In the genomic region with DNA sequence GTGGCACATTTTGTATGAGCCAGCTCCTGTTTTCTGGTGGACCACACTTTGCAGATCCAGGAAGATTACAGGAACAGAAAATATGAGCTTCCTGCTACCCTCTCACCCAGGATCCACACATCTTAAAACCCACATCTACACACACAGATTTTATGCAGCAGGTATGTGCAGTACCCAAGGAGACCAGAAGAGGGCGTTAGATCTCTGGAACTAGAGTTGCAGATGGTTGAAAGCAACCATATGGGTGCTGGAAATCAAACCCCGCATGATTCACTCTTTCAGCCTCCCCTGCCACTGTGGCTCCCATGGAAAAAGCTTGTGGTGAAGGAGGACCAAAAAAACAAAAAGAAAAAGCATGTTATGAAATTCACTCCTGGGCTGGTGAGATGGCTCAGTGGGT, we compare ENCODE assay signal across 17 mouse cellular contexts. TPM values are rescaled to one million over a fixed set of nuclear protein-coding genes. Genes with fewer than 3 reads are reported as not detected.
DNase-seq lines count a peak whose midpoint lies in the region; ATAC-seq and TF ChIP-seq lines count a peak whose summit lies in the region.
"Had no signal": no experiment of that assay in that cellular context is flagged by ENCODE, and none has a peak within 500 bp of the region (broad histone marks: within the 10 kb centered on the region; RNA-seq: fewer than 3 reads in every experiment).

No protein-coding gene starts in this region.

- peak; percentile 35; the same call in 1 of the 2 replicates for TF ChIP-seq CTCF in intestine, postnatal 0 days (IDR thresholded peaks at IDR 0.05; ENCODE audit: low read depth)

- H3K9ac ChIP-seq in intestine, postnatal 0 days (ENCODE audit: low read depth, low read length), result no peak overlapping the region
- H3K9ac ChIP-seq in intestine, embryonic 16.5 days (ENCODE audit: low read depth, low read length), result no peak overlapping the region
- H3K9ac ChIP-seq: forebrain, embryonic 13.5 days; hindbrain, embryonic 15.5 days; kidney, embryonic 15.5 days; liver, embryonic 12.5 days had no signal

- no peak overlapping the region for H3K4me3 ChIP-seq in intestine, postnatal 0 days (ENCODE audit: low read depth, low read length)
- H3K4me3 ChIP-seq in intestine, embryonic 16.5 days (ENCODE audit: low read length), result no peak overlapping the region
- H3K4me3 ChIP-seq: forebrain, embryonic 13.5 days; hindbrain, embryonic 15.5 days; kidney, embryonic 15.5 days; liver, embryonic 12.5 days; myocyte had no signal

- no peaks in the 10 kb centered on the region for H3K27me3 ChIP-seq in intestine, postnatal 0 days (replicated peaks; ENCODE audit: control insufficient read depth, insufficient read depth, low read length)
- H3K27me3 ChIP-seq in intestine, embryonic 16.5 days (replicated peaks; ENCODE audit: control insufficient read depth, insufficient read depth, low read length), result no peaks in the 10 kb centered on the region
- H3K27me3 ChIP-seq: forebrain, embryonic 13.5 days; hindbrain, embryonic 15.5 days; kidney, embryonic 15.5 days had no signal

- no peaks in the 10 kb centered on the region for H3K9me3 ChIP-seq in intestine, postnatal 0 days (ENCODE audit: control insufficient read depth)
- peaks cover 3% of the 10 kb centered on the region; the same call in 1 of the 2 replicates for H3K9me3 ChIP-seq in intestine, embryonic 16.5 days (ENCODE audit: control insufficient read depth, low read length)
- H3K9me3 ChIP-seq: forebrain, embryonic 13.5 days; hindbrain, embryonic 15.5 days; kidney, embryonic 15.5 days; liver, embryonic 12.5 days had no signal

- H3K36me3 ChIP-seq in intestine, postnatal 0 days (ENCODE audit: control insufficient read depth, insufficient read depth), result no peaks in the 10 kb centered on the region
- no peaks in the 10 kb centered on the region for H3K36me3 ChIP-seq in intestine, embryonic 16.5 days (ENCODE audit: control insufficient read depth, insufficient read depth, low read length)
- H3K36me3 ChIP-seq: hindbrain, embryonic 15.5 days; kidney, embryonic 15.5 days; liver, embryonic 12.5 days had no signal

- no peak overlapping the region for H3K4me2 ChIP-seq in intestine, postnatal 0 days (replicated peaks; ENCODE audit: low read depth)
- H3K4me2 ChIP-seq in intestine, embryonic 16.5 days (ENCODE audit: low read depth, low read length), result no peak overlapping the region
- H3K4me2 ChIP-seq: forebrain, embryonic 13.5 days; hindbrain, embryonic 15.5 days; kidney, embryonic 15.5 days; liver, embryonic 12.5 days had no signal

- no peaks in the 10 kb centered on the region for H3K4me1 ChIP-seq in intestine, postnatal 0 days (replicated peaks; ENCODE audit: control insufficient read depth, insufficient read depth, low read length)
- H3K4me1 ChIP-seq in intestine, embryonic 16.5 days (ENCODE audit: control insufficient read depth, insufficient read depth, low read length), result no peaks in the 10 kb centered on the region

- peak; percentile 10 to 50 for DNase-seq in spleen, postnatal 4 days (ENCODE audit: low spot score in 2 of 2)
- DNase-seq in spleen, postnatal 14 days (ENCODE audit: low spot score in 2 of 2), result no peak
- peak; percentile 54 for DNase-seq in ZHBTc4 (ENCODE audit: low read depth, low spot score)
- DNase-seq in testis, postnatal 14 days (ENCODE audit: low spot score), result peak; percentile 54
- DNase-seq in adrenal gland, postnatal 14 days, result no peak
- DNase-seq: adrenal gland, postnatal 10 days; cerebellum, adult 9-11 months; heart, adult 18-20 months; heart, postnatal 10 days; lung, postnatal 10 days had no signal

- H3K27ac ChIP-seq in intestine, postnatal 0 days (ENCODE audit: low read depth, low read length), result no peak overlapping the region
- no peak overlapping the region for H3K27ac ChIP-seq in intestine, embryonic 16.5 days (ENCODE audit: low read length)
- H3K27ac ChIP-seq: forebrain, embryonic 13.5 days; hindbrain, embryonic 15.5 days; kidney, embryonic 15.5 days; liver, embryonic 12.5 days had no signal

- WGBS in intestine, postnatal 0 days, result 79% methylated on average over 2 of the region's 2 CpGs
- WGBS in intestine, embryonic 16.5 days, result 73% methylated on average over 2 of the region's 2 CpGs

- no peak for ATAC-seq in intestine, postnatal 0 days
- no peak for ATAC-seq in intestine, embryonic 16.5 days
- ATAC-seq: forebrain, embryonic 13.5 days; liver, embryonic 12.5 days had no signal

RNA-seq across cellular contexts. Expression of gene Olfml2a, which starts 7.3 kb away (rescaled TPM):
- polyA plus RNA-seq in intestine, postnatal 0 days (2015; fragmentation: Nextera tagmentation; extraction: Ambion mirVana), result 1.2 and 1.5 TPM in 2 replicates
- polyA plus RNA-seq in intestine, embryonic 16.5 days (2015; fragmentation: Nextera tagmentation; extraction: Ambion mirVana), result 1.8 and 2.1 TPM in 2 replicates
- total RNA-seq in adrenal gland, postnatal 14 days (2021), result 13.5 and 17.8 TPM in 2 replicates

RNA-seq across cellular contexts. Expression of gene Nr6a1, which starts 11.6 kb away (rescaled TPM):
- 1.6 and 1.7 TPM in 2 replicates for polyA plus RNA-seq in intestine, postnatal 0 days (2015; fragmentation: Nextera tagmentation; extraction: Ambion mirVana)
- polyA plus RNA-seq in intestine, embryonic 16.5 days (2015; fragmentation: Nextera tagmentation; extraction: Ambion mirVana), result 1.4 and 1.7 TPM in 2 replicates
- total RNA-seq in adrenal gland, postnatal 14 days (2021), result 4.5 and 7.7 TPM in 2 replicates

RNA-seq across cellular contexts. Expression of gene Wdr38, which starts 58.2 kb away (rescaled TPM):
- polyA plus RNA-seq in intestine, postnatal 0 days (2015; fragmentation: Nextera tagmentation; extraction: Ambion mirVana), result 0.47 and 0.78 TPM in 2 replicates
- 1.4 and 1.7 TPM in 2 replicates for polyA plus RNA-seq in intestine, embryonic 16.5 days (2015; fragmentation: Nextera tagmentation; extraction: Ambion mirVana)
- total RNA-seq in adrenal gland, postnatal 14 days (2021), result 0.22 and 0.45 TPM in 2 replicates

Comparison
In these comparisons a context has a peak if more than half of its experiments do, and no peak if none do; other contexts are left out.
1. DNase-seq: peak in spleen, postnatal 4 days (2 of 2), ZHBTc4 (single experiment) and testis, postnatal 14 days (single experiment); none in spleen, postnatal 14 days (0 of 2) and adrenal gland, postnatal 14 days (single experiment).